In the genomic region with DNA sequence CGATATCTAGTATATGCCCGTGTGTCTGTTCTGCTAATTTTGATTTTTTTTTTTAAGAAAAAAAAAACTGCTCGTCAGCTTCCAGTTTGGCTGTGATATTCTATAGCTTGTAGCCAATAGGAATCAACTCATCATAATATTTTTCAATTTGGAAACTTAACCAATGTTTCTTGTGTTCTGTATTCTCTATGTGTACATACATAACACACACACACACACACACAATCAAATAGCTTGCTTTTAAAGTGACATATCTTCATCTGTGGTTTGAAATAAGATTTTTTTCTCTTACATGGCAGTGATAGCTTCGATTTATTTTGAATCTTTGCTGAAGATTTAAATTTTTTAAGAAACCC, we compare ENCODE assay signal across 27 mouse cellular contexts. TPM values are rescaled to one million over a fixed set of nuclear protein-coding genes. Genes with fewer than 3 reads are reported as not detected.
DNase-seq lines count a peak whose midpoint lies in the region; ATAC-seq and TF ChIP-seq lines count a peak whose summit lies in the region.
"Had no signal": no experiment of that assay in that cellular context is flagged by ENCODE, and none has a peak within 500 bp of the region (broad histone marks: within the 10 kb centered on the region; RNA-seq: fewer than 3 reads in every experiment).

No protein-coding gene starts in this region.

- no peak for TF ChIP-seq CTCF in forebrain, postnatal 0 days (IDR thresholded peaks at IDR 0.05; ENCODE audit: low read depth)

- no peak overlapping the region for H3K4me3 ChIP-seq in forebrain, embryonic 15.5 days
- H3K4me3 ChIP-seq in forebrain, embryonic 12.5 days (replicated peaks) = no peak overlapping the region
- H3K4me3 ChIP-seq in forebrain, postnatal 0 days (ENCODE audit: low read depth, low read length) = no peak overlapping the region
- no peak overlapping the region for H3K4me3 ChIP-seq in forebrain, embryonic 13.5 days
- H3K4me3 ChIP-seq in midbrain, embryonic 16.5 days (ENCODE audit: low read depth, low read length) = no peak overlapping the region
- H3K4me3 ChIP-seq in midbrain, embryonic 10.5 days = no peak overlapping the region
- H3K4me3 ChIP-seq: embryonic facial prominence, embryonic 13.5 days; embryonic facial prominence, embryonic 15.5 days; erythroblast, embryonic 14.5 days had no signal

- 0 out of 2 replicates have a peak, but pooled peaks cover 2% of the 10 kb centered on the region for H3K4me1 ChIP-seq in forebrain, embryonic 15.5 days
- no peaks in the 10 kb centered on the region for H3K4me1 ChIP-seq in forebrain, embryonic 12.5 days
- no peaks in the 10 kb centered on the region for H3K4me1 ChIP-seq in forebrain, postnatal 0 days (ENCODE audit: insufficient read depth)
- H3K4me1 ChIP-seq in forebrain, embryonic 13.5 days = no peaks in the 10 kb centered on the region
- H3K4me1 ChIP-seq in midbrain, embryonic 16.5 days (ENCODE audit: control insufficient read depth, insufficient read depth, low read length) = no peaks in the 10 kb centered on the region
- no peaks in the 10 kb centered on the region for H3K4me1 ChIP-seq in midbrain, embryonic 10.5 days
- H3K4me1 ChIP-seq: embryonic facial prominence, embryonic 13.5 days; embryonic facial prominence, embryonic 15.5 days had no signal

- no peaks in the 10 kb centered on the region for H3K27me3 ChIP-seq in forebrain, embryonic 15.5 days
- no peaks in the 10 kb centered on the region for H3K27me3 ChIP-seq in forebrain, embryonic 12.5 days
- no peaks in the 10 kb centered on the region for H3K27me3 ChIP-seq in forebrain, postnatal 0 days (ENCODE audit: insufficient read depth, low read length)
- H3K27me3 ChIP-seq in forebrain, embryonic 13.5 days = no peaks in the 10 kb centered on the region
- H3K27me3 ChIP-seq in midbrain, embryonic 16.5 days (ENCODE audit: control insufficient read depth, insufficient read depth, low read depth, low read length) = no peaks in the 10 kb centered on the region
- no peaks in the 10 kb centered on the region for H3K27me3 ChIP-seq in midbrain, embryonic 10.5 days (ENCODE audit: low read depth, poor library complexity, severe bottlenecking)
- H3K27me3 ChIP-seq: embryonic facial prominence, embryonic 13.5 days; embryonic facial prominence, embryonic 15.5 days had no signal

- H3K9ac ChIP-seq in forebrain, embryonic 15.5 days (replicated peaks) = no peak overlapping the region
- H3K9ac ChIP-seq in forebrain, embryonic 12.5 days = no peak overlapping the region
- H3K9ac ChIP-seq in forebrain, postnatal 0 days = no peak overlapping the region
- no peak overlapping the region for H3K9ac ChIP-seq in forebrain, embryonic 13.5 days
- H3K9ac ChIP-seq in midbrain, embryonic 16.5 days (ENCODE audit: low read depth, low read length) = no peak overlapping the region
- H3K9ac ChIP-seq: embryonic facial prominence, embryonic 13.5 days; embryonic facial prominence, embryonic 15.5 days had no signal

- no peak for DNase-seq in forebrain, postnatal 0 days
- DNase-seq in midbrain, embryonic 10.5 days (ENCODE audit: low spot score) = no peak
- DNase-seq in brain, embryonic 18.5 days (ENCODE audit: low read depth, low spot score) = peak; percentile 22
- DNase-seq in urinary bladder, postnatal 36 days (ENCODE audit: low spot score in 2 of 2) = no peak
- DNase-seq: adrenal gland, adult 2 months; adrenal gland, postnatal 10 days; adrenal gland, postnatal 25 days; cerebellum, adult 11 months; cerebellum, adult 18-20 months; cerebellum, adult 8-10 months; cerebellum, adult 9-11 months; cerebellum, postnatal 14 days; cerebellum, postnatal 36 days; embryo, embryonic 11 days had no signal

- no peaks in the 10 kb centered on the region for H3K36me3 ChIP-seq in forebrain, embryonic 15.5 days
- H3K36me3 ChIP-seq in forebrain, embryonic 12.5 days (replicated peaks) = no peaks in the 10 kb centered on the region
- no peaks in the 10 kb centered on the region for H3K36me3 ChIP-seq in forebrain, postnatal 0 days (ENCODE audit: insufficient read depth)
- no peaks in the 10 kb centered on the region for H3K36me3 ChIP-seq in forebrain, embryonic 13.5 days (ENCODE audit: poor library complexity, severe bottlenecking)
- no peaks in the 10 kb centered on the region for H3K36me3 ChIP-seq in midbrain, embryonic 16.5 days (ENCODE audit: control insufficient read depth, insufficient read depth, low read length)
- H3K36me3 ChIP-seq in midbrain, embryonic 10.5 days = no peaks in the 10 kb centered on the region
- H3K36me3 ChIP-seq: embryonic facial prominence, embryonic 13.5 days; embryonic facial prominence, embryonic 15.5 days had no signal

- ATAC-seq in forebrain, embryonic 15.5 days (replicated peaks) = peak; percentile 17; the same call in 1 of the 2 replicates
- ATAC-seq in forebrain, embryonic 12.5 days (ENCODE audit: low FRiP score) = no peak
- peak; percentile 10 for ATAC-seq in forebrain, postnatal 0 days
- no peak; the same call in 1 of the 2 replicates for ATAC-seq in forebrain, embryonic 13.5 days
- ATAC-seq in midbrain, embryonic 16.5 days = no peak

- H3K27ac ChIP-seq in forebrain, embryonic 15.5 days (replicated peaks) = peak overlapping the region; percentile 48; the same call in 1 of the 2 replicates
- H3K27ac ChIP-seq in forebrain, embryonic 12.5 days = no peak overlapping the region
- no peak overlapping the region for H3K27ac ChIP-seq in forebrain, postnatal 0 days (ENCODE audit: low read depth, low read length)
- H3K27ac ChIP-seq in forebrain, embryonic 13.5 days = no peak overlapping the region
- peak overlapping the region; percentile 61 for H3K27ac ChIP-seq in midbrain, embryonic 16.5 days (ENCODE audit: low read length)
- no peak overlapping the region for H3K27ac ChIP-seq in midbrain, embryonic 10.5 days (replicated peaks)
- H3K27ac ChIP-seq: embryonic facial prominence, embryonic 13.5 days; embryonic facial prominence, embryonic 15.5 days had no signal

- 63% methylated on average over 4 of the region's 4 CpGs for WGBS in forebrain, embryonic 15.5 days
- WGBS in forebrain, embryonic 12.5 days = 84% methylated on average over 4 of the region's 4 CpGs
- WGBS in forebrain, postnatal 0 days = 63% methylated on average over 4 of the region's 4 CpGs
- WGBS in forebrain, embryonic 13.5 days = 85% methylated on average over 4 of the region's 4 CpGs
- 86% methylated on average over 4 of the region's 4 CpGs for WGBS in midbrain, embryonic 16.5 days
- WGBS in midbrain, embryonic 10.5 days = 89% methylated on average over 4 of the region's 4 CpGs

- no peaks in the 10 kb centered on the region for H3K9me3 ChIP-seq in forebrain, embryonic 15.5 days
- H3K9me3 ChIP-seq in forebrain, embryonic 12.5 days = no peaks in the 10 kb centered on the region
- no peaks in the 10 kb centered on the region for H3K9me3 ChIP-seq in forebrain, postnatal 0 days (ENCODE audit: low read length)
- H3K9me3 ChIP-seq in forebrain, embryonic 13.5 days (replicated peaks) = no peaks in the 10 kb centered on the region
- H3K9me3 ChIP-seq in midbrain, embryonic 16.5 days (replicated peaks; ENCODE audit: control insufficient read depth, low read length, poor library complexity, severe bottlenecking) = no peaks in the 10 kb centered on the region
- no peaks in the 10 kb centered on the region for H3K9me3 ChIP-seq in midbrain, embryonic 10.5 days (replicated peaks)
- H3K9me3 ChIP-seq: embryonic facial prominence, embryonic 13.5 days; embryonic facial prominence, embryonic 15.5 days had no signal

- no peak overlapping the region for H3K4me2 ChIP-seq in forebrain, embryonic 15.5 days (replicated peaks)
- H3K4me2 ChIP-seq in forebrain, embryonic 12.5 days = no peak overlapping the region
- 0 out of 2 replicates have a peak overlapping the region, but pooled peaks have one; percentile 8 for H3K4me2 ChIP-seq in forebrain, postnatal 0 days (ENCODE audit: low read depth)
- no peak overlapping the region for H3K4me2 ChIP-seq in forebrain, embryonic 13.5 days
- H3K4me2 ChIP-seq in midbrain, embryonic 16.5 days (ENCODE audit: low read length) = no peak overlapping the region
- H3K4me2 ChIP-seq: embryonic facial prominence, embryonic 13.5 days; embryonic facial prominence, embryonic 15.5 days had no signal

RNA-seq across cellular contexts. Expression of gene Defb41, which starts 43.5 kb away (rescaled TPM):
- polyA plus RNA-seq in forebrain, embryonic 15.5 days (2015; fragmentation: Nextera tagmentation; extraction: Ambion mirVana) = not detected in 2 replicates
- polyA plus RNA-seq in forebrain, embryonic 12.5 days (2016; fragmentation: Nextera tagmentation; extraction: Ambion mirVana) = not detected in 2 replicates
- total RNA-seq in forebrain, postnatal 0 days (2014; rRNA removed) = not detected in 2 replicates
- not detected in 2 replicates for polyA plus RNA-seq in forebrain, postnatal 0 days (2015; fragmentation: Nextera tagmentation; extraction: Ambion mirVana)
- not detected in 2 replicates for polyA plus RNA-seq in forebrain, embryonic 13.5 days (2015; fragmentation: Nextera tagmentation; extraction: Ambion mirVana)
- not detected in 2 replicates for polyA plus RNA-seq in midbrain, embryonic 16.5 days (2015; fragmentation: Nextera tagmentation; extraction: Ambion mirVana)
- not detected in 2 replicates for polyA plus RNA-seq in midbrain, embryonic 10.5 days (2016; fragmentation: Nextera tagmentation; extraction: Ambion mirVana)
- total RNA-seq: adrenal gland, adult 2 months; adrenal gland, postnatal 10 days; adrenal gland, postnatal 25 days; adrenal gland, postnatal 4 days; common myeloid progenitor, adult 5-6 weeks; ES-E14; MEL had no signal
- polyA plus RNA-seq: adrenal gland, adult 2 months; embryonic facial prominence, embryonic 11.5 days; embryonic facial prominence, embryonic 13.5 days; embryonic facial prominence, embryonic 15.5 days; erythroblast, embryonic 14.5 days; frontal cortex, adult 2 months had no signal

Comparison
In these comparisons a context has a peak if more than half of its experiments do, and no peak if none do; other contexts are left out.
1. ATAC-seq: peak in forebrain, embryonic 15.5 days (single experiment) and forebrain, postnatal 0 days (single experiment); none in forebrain, embryonic 12.5 days (single experiment), forebrain, embryonic 13.5 days (single experiment) and midbrain, embryonic 16.5 days (single experiment).
2. H3K27ac ChIP-seq: peak in forebrain, embryonic 15.5 days (single experiment) and midbrain, embryonic 16.5 days (single experiment); none in forebrain, embryonic 12.5 days (single experiment), forebrain, postnatal 0 days (single experiment), forebrain, embryonic 13.5 days (single experiment) and midbrain, embryonic 10.5 days (single experiment).